Mouse (Mus musculus) stomach, embryonic 16.5 days (tissue): ENCODE data around the gene Lims1. TPM values are rescaled to one million over a fixed set of nuclear protein-coding genes. Genes with fewer than 3 reads are reported as not detected.

Experiments
- ATAC-seq: fragments of 200-750 bp; cut with Nextera tagmentation; 2 replicates; pipeline ENCODE4 v1.8.0; 2017; ENCODE audit warnings: moderate number of reproducible peaks, moderate TSS enrichment; ENCODE audit not compliant: insufficient read depth, low FRiP score
- H3K27ac ChIP-seq: fragments of 300-500 bp; sonication (generic); 2 replicates; pipeline ENCODE4 v1.5.1; 2014; ENCODE audit warnings: low read length
- H3K27me3 ChIP-seq: fragments of 300-500 bp; sonication (generic); 2 replicates; pipeline ENCODE4 v1.6.1; 2014; ENCODE audit warnings: low read length, control low read depth, mixed read lengths; ENCODE audit not compliant: control insufficient read depth, insufficient read depth
- H3K36me3 ChIP-seq: fragments of 300-500 bp; sonication (generic); 2 replicates; pipeline ENCODE4 v1.6.1; 2014; ENCODE audit warnings: low read length; ENCODE audit not compliant: control insufficient read depth, insufficient read depth
- H3K4me1 ChIP-seq: fragments of 300-500 bp; sonication (generic); 2 replicates; pipeline ENCODE4 v1.6.1; 2014; ENCODE audit warnings: low read length, control low read depth, mixed read lengths; ENCODE audit not compliant: control insufficient read depth, insufficient read depth
- H3K4me2 ChIP-seq: fragments of 300-500 bp; sonication (generic); 2 replicates; pipeline ENCODE4 v1.6.1; 2014; ENCODE audit warnings: low read depth, low read length, mixed read lengths
- H3K4me3 ChIP-seq: fragments of 300-500 bp; sonication (generic); replicated peaks from 2 replicates; pipeline ENCODE4 v1.5.1; 2014; ENCODE audit warnings: mild to moderate bottlenecking, low read length
- H3K9ac ChIP-seq: fragments of 300-500 bp; sonication (generic); 2 replicates; pipeline ENCODE4 v1.6.1; 2014; ENCODE audit warnings: low read length
- H3K9me3 ChIP-seq: fragments of 300-500 bp; sonication (generic); replicated peaks from 2 replicates; pipeline ENCODE4 v1.6.1; 2016; ENCODE audit warnings: low read length, control low read depth; ENCODE audit not compliant: control insufficient read depth
- WGBS: fragments of 180-500 bp; shearing (Covaris S2); extraction: QIAGEN DNeasy Blood & Tissue Kit; methylation state at CpG from one replicate; pipeline ENCODE4 v1.1.7; 2014; 5-methylcytosine and 5-hydroxymethylcytosine counted together
- polyA plus RNA-seq: library from polyadenylated mRNA; unstranded; fragments of >200 nt; fragmentation: Nextera tagmentation; extraction: Ambion mirVana; gene quantifications from 2 replicates; pipeline ENCODE4 v1.2.1, GENCODE M21; 2015

Gene Lims1
- polyA plus RNA-seq, 1 experiment from 2014 or later = 136 TPM

DNA sequence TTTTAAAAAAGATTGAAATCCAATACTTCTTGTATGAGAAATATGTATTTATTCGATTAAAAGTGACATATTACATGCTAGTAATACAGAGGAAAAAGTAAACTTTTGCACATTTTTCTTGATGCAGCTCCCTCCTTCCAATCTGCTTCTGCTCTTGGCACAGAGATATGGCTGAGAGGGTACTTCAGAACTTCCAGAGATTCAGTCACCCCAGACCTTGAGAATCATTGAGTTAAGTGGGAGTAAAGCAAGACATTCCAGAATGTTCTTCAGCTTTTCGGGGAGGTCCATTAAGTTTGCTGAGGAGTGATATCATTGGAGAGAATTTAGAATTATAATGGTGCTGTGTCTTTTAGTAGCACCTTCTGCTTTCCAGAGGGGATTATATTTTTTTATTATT is 72.5 kb downstream of the Lims1 start:
- H3K4me1 ChIP-seq = peaks cover 24% of the 10 kb centered on the region
- H3K4me2 ChIP-seq = no peak overlapping the region
- H3K9ac ChIP-seq = no peak overlapping the region
- ATAC-seq = no peak
- no peaks in the 10 kb centered on the region for H3K9me3 ChIP-seq
- 73% methylated on average over 2 of the region's 2 CpGs for WGBS
- no peak overlapping the region for H3K4me3 ChIP-seq
- H3K36me3 ChIP-seq = no peaks in the 10 kb centered on the region; the same call in 1 of the 2 replicates
- no peaks in the 10 kb centered on the region for H3K27me3 ChIP-seq
- H3K27ac ChIP-seq = no peak overlapping the region; the same call in 1 of the 2 replicates

GRCm38 (mm10) chr10:58396600-58396999 is 73.3 kb downstream of the Lims1 start:
- Histone ChIP-seq H3K4me1 (peaks cover 24% of the 10 kb centered on the region), H3K9ac (no peak overlapping the region), H3K27me3 (no peaks in the 10 kb centered on the region), H3K36me3 (no peaks in the 10 kb centered on the region; the same call in 1 of the 2 replicates), H3K4me2 (no peak overlapping the region), H3K9me3 (no peaks in the 10 kb centered on the region), H3K4me3 (no peak overlapping the region), H3K27ac (peak overlapping the region; percentile 33; the same call in 1 of the 2 replicates)
- 69% methylated on average over 3 of the region's 3 CpGs for WGBS
- no peak for ATAC-seq

GRCm38 (mm10) chr10:58398941-58399340 is 75.7 kb downstream of the Lims1 start:
- no peaks in the 10 kb centered on the region for H3K27me3 ChIP-seq
- 93% methylated on average over 8 of the region's 8 CpGs for WGBS
- peaks cover 11% of the 10 kb centered on the region for H3K4me1 ChIP-seq
- H3K4me2 ChIP-seq = no peak overlapping the region
- no peak for ATAC-seq
- no peak overlapping the region for H3K27ac ChIP-seq
- peaks cover 3% of the 10 kb centered on the region; the same call in 1 of the 2 replicates for H3K36me3 ChIP-seq
- no peaks in the 10 kb centered on the region for H3K9me3 ChIP-seq
- H3K4me3 ChIP-seq = no peak overlapping the region
- H3K9ac ChIP-seq = no peak overlapping the region

DNA sequence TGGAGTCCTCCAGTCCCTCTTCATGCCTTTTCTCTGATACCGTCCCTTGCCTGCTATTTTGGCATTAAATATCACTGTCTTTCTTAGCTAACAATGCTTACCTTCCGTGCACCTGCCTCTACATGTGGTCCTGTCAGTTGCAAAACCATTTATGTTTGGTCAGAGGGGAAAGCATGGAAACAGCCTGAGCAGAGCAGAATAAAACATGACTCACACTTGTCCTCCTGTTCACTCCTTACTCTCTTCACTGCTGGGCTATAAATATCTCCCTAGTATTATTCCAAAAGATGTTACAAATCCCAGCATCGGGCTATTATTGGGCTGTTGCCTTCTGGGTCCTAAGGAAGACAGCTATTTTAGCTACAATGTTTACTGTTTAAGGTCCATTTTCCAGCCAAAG is 78.6 kb downstream of the Lims1 start:
- Histone ChIP-seq H3K4me2 (no peak overlapping the region), H3K36me3 (peaks cover 3% of the 10 kb centered on the region; the same call in 1 of the 2 replicates), H3K27ac (0 out of 2 replicates have a peak overlapping the region, but pooled peaks have one; percentile 22), H3K4me3 (no peak overlapping the region), H3K27me3 (no peaks in the 10 kb centered on the region), H3K4me1 (peaks cover 8% of the 10 kb centered on the region; the same call in 1 of the 2 replicates), H3K9me3 (no peaks in the 10 kb centered on the region), H3K9ac (no peak overlapping the region)
- ATAC-seq = no peak
- 74% methylated on average over 3 of the region's 3 CpGs for WGBS

DNA sequence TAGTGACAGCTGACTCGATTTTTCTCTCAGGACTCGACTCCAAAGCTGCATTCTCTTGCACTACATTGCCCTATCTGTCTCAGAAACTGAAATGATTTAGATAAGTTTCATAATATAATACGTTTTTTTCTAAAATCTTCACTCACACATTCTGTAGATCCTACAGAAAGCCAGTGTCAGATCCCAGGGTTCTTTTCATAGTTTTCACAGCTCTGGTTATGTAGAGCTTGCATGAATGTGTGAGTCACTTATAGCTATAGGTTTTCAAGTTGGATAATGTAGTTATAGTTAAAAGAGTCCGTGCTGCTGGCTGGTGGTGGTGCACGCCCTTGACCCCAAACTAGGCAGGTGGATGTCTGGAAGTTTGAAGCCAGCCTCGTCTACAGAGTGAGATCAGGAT is 81.4 kb downstream of the Lims1 start:
- Histone ChIP-seq H3K9ac (no peak overlapping the region), H3K27ac (peak overlapping the region; percentile 40), H3K27me3 (no peaks in the 10 kb centered on the region), H3K4me2 (no peak overlapping the region), H3K4me1 (peaks cover 8% of the 10 kb centered on the region; the same call in 1 of the 2 replicates), H3K9me3 (no peaks in the 10 kb centered on the region), H3K4me3 (no peak overlapping the region), H3K36me3 (peaks cover 10% of the 10 kb centered on the region; the same call in 1 of the 2 replicates)
- 81% methylated on average over 6 of the region's 6 CpGs for WGBS
- ATAC-seq = no peak

GRCm38 (mm10) chr10:58405285-58405948 is 82.2 kb downstream of the Lims1 start:
- H3K27me3 ChIP-seq = no peaks in the 10 kb centered on the region
- H3K9ac ChIP-seq = no peak overlapping the region
- peak overlapping the region; percentile 40 for H3K27ac ChIP-seq
- no peak overlapping the region for H3K4me3 ChIP-seq
- H3K36me3 ChIP-seq = 0 out of 2 replicates have a peak, but pooled peaks cover 16% of the 10 kb centered on the region
- H3K9me3 ChIP-seq = no peaks in the 10 kb centered on the region
- 58% methylated on average over 4 of the region's 4 CpGs for WGBS
- H3K4me2 ChIP-seq = no peak overlapping the region
- H3K4me1 ChIP-seq = peaks cover 8% of the 10 kb centered on the region; the same call in 1 of the 2 replicates
- ATAC-seq = peak; percentile 58; the same call in 1 of the 2 replicates

- Histone ChIP-seq H3K27ac (peak overlapping the region; percentile 3; the same call in 1 of the 2 replicates), H3K4me3 (no peak overlapping the region), H3K36me3 (0 out of 2 replicates have a peak, but pooled peaks cover 18% of the 10 kb centered on the region), H3K4me1 (peaks cover 8% of the 10 kb centered on the region; the same call in 1 of the 2 replicates), H3K27me3 (no peaks in the 10 kb centered on the region), H3K4me2 (no peak overlapping the region), H3K9me3 (no peaks in the 10 kb centered on the region), H3K9ac (no peak overlapping the region)
- 66% methylated on average over 2 of the region's 2 CpGs for WGBS
- no peak for ATAC-seq
Observed at GRCm38 (mm10) chr10:58405949-58406305, 82.7 kb downstream of the Lims1 start.

DNA sequence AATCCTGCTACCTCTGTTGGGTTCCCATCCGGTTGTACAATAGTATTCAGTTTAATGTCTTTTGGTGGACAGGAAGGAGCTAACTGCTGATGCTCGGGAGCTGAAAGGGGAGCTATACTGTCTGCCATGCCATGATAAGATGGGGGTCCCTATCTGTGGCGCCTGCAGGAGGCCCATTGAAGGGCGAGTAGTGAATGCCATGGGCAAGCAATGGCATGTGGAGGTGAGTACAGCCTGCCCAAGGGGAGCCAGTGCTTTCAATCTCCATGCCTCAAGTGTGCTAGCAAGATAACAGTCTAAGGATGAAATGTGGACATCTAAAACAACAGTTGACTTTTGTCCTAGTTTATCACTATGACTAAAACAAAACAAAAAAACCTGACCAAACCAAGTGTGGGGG is 89.1 kb downstream of the Lims1 start:
- H3K4me2 ChIP-seq = no peak overlapping the region
- ATAC-seq = no peak; the same call in 1 of the 2 replicates
- no peaks in the 10 kb centered on the region for H3K9me3 ChIP-seq
- H3K27ac ChIP-seq = no peak overlapping the region
- 91% methylated on average over 4 of the region's 4 CpGs for WGBS
- no peaks in the 10 kb centered on the region for H3K27me3 ChIP-seq
- peaks cover 43% of the 10 kb centered on the region for H3K36me3 ChIP-seq
- no peak overlapping the region for H3K9ac ChIP-seq
- no peak overlapping the region for H3K4me3 ChIP-seq
- H3K4me1 ChIP-seq = no peaks in the 10 kb centered on the region

DNA sequence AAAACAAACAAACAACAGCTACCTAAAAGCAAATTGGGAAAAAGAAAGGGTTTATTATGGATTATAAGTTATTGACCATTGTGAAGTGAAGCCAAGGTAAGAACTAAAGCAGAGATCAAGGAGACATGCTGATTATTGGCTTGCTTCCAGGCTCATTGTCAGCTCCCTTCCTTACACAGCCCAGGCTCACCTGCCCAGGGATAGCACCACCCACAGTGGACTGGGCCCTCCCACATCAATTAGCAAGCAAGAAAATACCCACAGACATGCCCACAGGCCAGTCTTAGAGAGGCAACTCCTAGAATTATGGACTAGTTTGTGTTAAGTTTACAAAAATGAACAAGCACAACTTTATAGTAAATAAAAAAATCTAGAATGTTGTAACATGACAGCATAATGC is 89.6 kb downstream of the Lims1 start:
- peaks cover 46% of the 10 kb centered on the region for H3K36me3 ChIP-seq
- no peak overlapping the region for H3K27ac ChIP-seq
- H3K4me3 ChIP-seq = no peak overlapping the region
- H3K4me1 ChIP-seq = no peaks in the 10 kb centered on the region
- ATAC-seq = no peak
- H3K27me3 ChIP-seq = no peaks in the 10 kb centered on the region
- no peak overlapping the region for H3K4me2 ChIP-seq
- H3K9me3 ChIP-seq = no peaks in the 10 kb centered on the region
- no peak overlapping the region for H3K9ac ChIP-seq
